Mouse (Mus musculus) adrenal gland, postnatal 4 days (tissue): ENCODE measurements around the gene Fbxo34. TPM values are rescaled to one million over a fixed set of nuclear protein-coding genes. Genes with fewer than 3 reads are reported as not detected.
"Not testable (repeated sequence)": the region's sequence is repeated elsewhere in the genome, so short reads cannot be mapped to it uniquely, and the experiment has no call there.

Source experiments
- DNase-seq, 2 experiments: peaks; one replicate each; pipeline ENCODE4 v3.0.0; 2021 to 2022; ENCODE audit warnings: low spot score in 2 of 2, mixed read lengths in 2 of 2
- long read RNA-seq, 2 experiments: library from polyadenylated mRNA; stranded (forward); transcript quantifications; one replicate each; pipeline ENCODE4 v2.0.0; 2021
- total RNA-seq, 2 experiments: library from RNA; stranded (reverse); gene quantifications; 2 replicates each; pipeline ENCODE4 v1.2.3; 2021

Fbxo34 gene
- 10 to 100 TPM; 30.0 to 30.6 TPM for total RNA-seq
- long read RNA-seq, experiment 1, transcript Fbxo34-201 (2 exons, 2,937 nt), result major isoform, 6 of 19 reads
- long read RNA-seq, experiment 1, partial matches to known transcripts, result 0 of 19 reads
- long read RNA-seq, experiment 1, other reads (novel, unspliced or antisense), result 7 of 19 reads
- long read RNA-seq, experiment 2, transcript Fbxo34-205 (3 exons, 2,993 nt), result minor isoform, 14 of 62 reads
- long read RNA-seq, experiment 2, transcript Fbxo34-203 (4 exons, 3,132 nt), result minor isoform, 5 of 62 reads
- long read RNA-seq, experiment 2, transcript Fbxo34-209 (3 exons, 373 nt), result minor isoform, 7 of 62 reads
- long read RNA-seq, experiment 2, transcript Fbxo34-201 (2 exons, 2,937 nt), result major isoform, 16 of 62 reads
- long read RNA-seq, experiment 2, partial matches to known transcripts, result 1 of 62 reads
- long read RNA-seq, experiment 2, other reads (novel, unspliced or antisense), result 15 of 62 reads

- DNase-seq, result not testable (repeated sequence)
These were observed at the start of gene Fbxo34 for GRCm38 (mm10) chr14:47450121-47450520. Fbxo34 (plus strand) TSS chr14:47450421.

GRCm38 (mm10) chr14:47402735-47403134 is 47.5 kb upstream of the Fbxo34 start:
- no peak for DNase-seq

- DNase-seq, result no peak
These were observed 44.2 kb upstream of the Fbxo34 start for GRCm38 (mm10) chr14:47406000-47406399.

- no peak for DNase-seq
These were observed 32.9 kb upstream of the Fbxo34 start for GRCm38 (mm10) chr14:47417346-47417745.

GRCm38 (mm10) chr14:47417775-47418665 is 32.2 kb upstream of the Fbxo34 start, which contains the start of gene Dlgap5:
Dlgap5 (minus strand) TSS chr14:47418407.
- peak; percentile 72 to 84 for DNase-seq

- no peak for DNase-seq
These were observed 31.6 kb upstream of the Fbxo34 start for GRCm38 (mm10) chr14:47418666-47418991.

GRCm38 (mm10) chr14:47419034-47419625 is 31.1 kb upstream of the Fbxo34 start:
- DNase-seq, result no peak

- no peak for DNase-seq
These were observed 30.4 kb upstream of the Fbxo34 start for GRCm38 (mm10) chr14:47419723-47420276.

- DNase-seq, result no peak
These were observed 28.6 kb upstream of the Fbxo34 start for GRCm38 (mm10) chr14:47421606-47422005.

- no peak for DNase-seq
These were observed 27.8 kb upstream of the Fbxo34 start for GRCm38 (mm10) chr14:47422466-47422865.

- no peak for DNase-seq
These were observed 17.2 kb upstream of the Fbxo34 start for GRCm38 (mm10) chr14:47432987-47433386.

GRCm38 (mm10) chr14:47438947-47439346 is 11.3 kb upstream of the Fbxo34 start:
- DNase-seq, result no peak

- DNase-seq, result no peak
These were observed 5.3 kb upstream of the Fbxo34 start for GRCm38 (mm10) chr14:47444907-47445306.

- no peak for DNase-seq
These were observed 4.7 kb upstream of the Fbxo34 start for GRCm38 (mm10) chr14:47445331-47446095.

GRCm38 (mm10) chr14:47459556-47459955 is 9.3 kb downstream of the Fbxo34 start:
- peak; percentile 44 to 58 for DNase-seq

- DNase-seq, result no peak
These were observed 11.8 kb downstream of the Fbxo34 start for GRCm38 (mm10) chr14:47461997-47462396.

GRCm38 (mm10) chr14:47462453-47462852 is 12.2 kb downstream of the Fbxo34 start:
- DNase-seq, result no peak

- DNase-seq, result no peak
These were observed 12.7 kb downstream of the Fbxo34 start for GRCm38 (mm10) chr14:47462877-47463460.

- no peak for DNase-seq
These were observed 14.2 kb downstream of the Fbxo34 start for GRCm38 (mm10) chr14:47464426-47464825.
